Mouse (Mus musculus): ENCODE measurements at regions not wholly inside any gene's neighbourhood (a gene's known extent, or its start where the extent isn't known, plus 50 kb on each side); places are given as distances from the start of the nearest gene placed in this dataset.

DNA sequence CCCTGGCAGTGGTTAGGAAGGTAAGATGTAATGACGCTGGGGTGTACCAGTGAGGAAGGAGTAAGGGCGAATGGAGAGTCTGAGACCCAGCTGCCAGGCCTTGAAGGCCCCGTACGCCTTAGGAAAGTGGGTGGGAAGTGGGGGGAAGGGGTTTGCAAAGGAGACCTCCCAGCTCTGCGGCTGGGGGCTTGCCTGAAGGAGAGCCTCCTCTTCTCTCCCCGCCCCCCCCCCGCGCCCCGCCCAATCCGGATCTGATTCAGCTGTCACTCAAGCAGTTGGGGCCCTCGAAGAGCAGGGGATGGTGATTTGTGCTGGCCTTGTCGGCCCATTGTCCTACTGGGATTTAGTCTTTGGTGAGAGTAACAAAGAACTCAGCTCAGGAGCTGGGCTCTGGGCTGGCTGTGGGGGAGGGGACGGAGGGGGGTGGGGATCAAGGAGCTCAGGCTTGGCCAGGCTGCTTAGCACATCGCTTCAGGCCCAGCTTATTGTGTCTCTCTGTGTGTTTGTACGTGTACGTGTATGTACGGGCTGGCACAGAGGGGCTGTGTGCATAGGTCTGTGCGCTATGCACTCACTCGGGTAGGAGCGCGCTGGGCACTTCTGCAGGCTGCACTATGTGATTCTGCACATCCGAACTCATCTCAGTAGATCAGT, 85.3 kb downstream of the Lhx2 start:
- TF ChIP-seq MAX (IDR thresholded peaks at IDR 0.05) = no peak
- no peak for TF ChIP-seq CTCF (IDR thresholded peaks at IDR 0.05; ENCODE audit: control insufficient read depth, insufficient read depth, insufficient read length)
- no peak for TF ChIP-seq USF1 (IDR thresholded peaks at IDR 0.05; ENCODE audit: low read depth)
- no peak for TF ChIP-seq MYOG (IDR thresholded peaks at IDR 0.05; ENCODE audit: control insufficient read depth, extremely low read depth, insufficient read length)
- TF ChIP-seq CEBPB (IDR thresholded peaks at IDR 0.05; ENCODE audit: low read depth) = no peak
- TF ChIP-seq MYOD1 (IDR thresholded peaks at IDR 0.05; ENCODE audit: control insufficient read depth, insufficient read length, low read depth) = no peak
- TF ChIP-seq FOSL1 (IDR thresholded peaks at IDR 0.05; ENCODE audit: insufficient read depth, low read length, poor library complexity, severe bottlenecking) = no peak

Data from C2C12 (cell line).